Mouse (Mus musculus) small intestine, adult 2 months (tissue): ENCODE results near the gene Lrriq3. TPM values are rescaled to one million over a fixed set of nuclear protein-coding genes. Genes with fewer than 3 reads are reported as not detected.

Experiments used
- H3K27ac ChIP-seq: fragments of 200-500 bp; 2 replicates; pipeline ENCODE4 v1.5.1; 2012; ENCODE audit warnings: low read depth, low read length, control low read depth, inconsistent platforms; ENCODE audit not compliant: insufficient read depth
- H3K27me3 ChIP-seq: fragments of 200-500 bp; 2 replicates; pipeline ENCODE4 v1.6.1; 2012; ENCODE audit warnings: mild to moderate bottlenecking, moderate library complexity, low read length, inconsistent platforms; ENCODE audit not compliant: control insufficient read depth, insufficient read depth
- H3K36me3 ChIP-seq: fragments of 200-500 bp; 2 replicates; pipeline ENCODE4 v1.6.1; 2012; ENCODE audit warnings: mild to moderate bottlenecking, low read length, control low read depth, inconsistent platforms; ENCODE audit not compliant: control insufficient read depth, insufficient read depth
- H3K4me1 ChIP-seq: fragments of 200-500 bp; 2 replicates; pipeline ENCODE4 v1.6.1; 2012; ENCODE audit warnings: low read length, inconsistent platforms, mixed read lengths; ENCODE audit not compliant: control insufficient read depth, insufficient read depth, insufficient read length
- H3K4me3 ChIP-seq: fragments of 200-500 bp; 2 replicates; pipeline ENCODE4 v1.5.1; 2012; ENCODE audit warnings: low read depth, mild to moderate bottlenecking, control low read depth, inconsistent platforms, low read length, moderate library complexity
- CTCF ChIP-seq: fragments of 200-500 bp; IDR thresholded peaks from 2 replicates; pipeline ENCODE4 v1.5.1; 2012; ENCODE audit warnings: low read depth, mild to moderate bottlenecking, control low read depth, inconsistent platforms, low read length, moderate library complexity, mixed read lengths; ENCODE audit not compliant: insufficient replicate concordance, insufficient read length; ENCODE audit errors: extremely low read depth
- POLR2A ChIP-seq: fragments of 200-500 bp; IDR thresholded peaks from 2 replicates; pipeline ENCODE4 v1.6.1; 2012; ENCODE audit warnings: low read depth, mild to moderate bottlenecking, control low read depth, inconsistent platforms, low read length, moderate library complexity
- WGBS: fragments of 180-500 bp; shearing (Covaris S2); methylation state at CpG from one replicate; pipeline ENCODE4 v1.1.7; 2018; 5-methylcytosine and 5-hydroxymethylcytosine counted together
- polyA plus RNA-seq: library from polyadenylated mRNA; depleted of rRNA; stranded (reverse); fragments of >200 nt; gene quantifications from 2 replicates; pipeline ENCODE4 v1.2.3, GENCODE M21; 2012; rRNA removed

Lrriq3 gene
- polyA plus RNA-seq, 1 experiment: not detected

DNA sequence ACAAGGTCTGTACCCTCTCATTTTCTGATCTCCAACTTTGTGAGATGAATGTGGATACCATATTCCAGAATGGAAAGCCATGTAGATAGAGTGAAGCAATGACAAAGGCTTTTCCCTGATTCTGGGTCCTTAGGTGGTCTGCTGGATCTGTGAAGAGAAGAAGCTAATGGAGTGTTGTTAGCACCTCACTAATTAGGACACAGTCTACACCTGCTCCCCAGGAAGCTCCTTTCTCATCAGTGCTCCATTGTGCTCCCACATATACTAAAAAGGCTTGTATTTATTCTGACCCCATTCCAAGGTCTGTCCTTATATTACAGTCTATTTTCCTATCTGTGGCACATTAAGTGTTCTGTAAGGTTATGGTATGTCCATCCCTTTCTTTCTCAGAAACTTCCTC lies 68.6 kb downstream of the Lrriq3 start:
- Histone ChIP-seq H3K27ac (no peak overlapping the region), H3K4me3 (no peak overlapping the region), H3K36me3 (no peaks in the 10 kb centered on the region), H3K4me1 (no peaks in the 10 kb centered on the region), H3K27me3 (no peaks in the 10 kb centered on the region)
- TF ChIP-seq POLR2A: no peak
- TF ChIP-seq CTCF: no peak

- TF ChIP-seq POLR2A: no peak
- TF ChIP-seq CTCF: no peak
- 50% methylated on average over 3 of the region's 3 CpGs for WGBS
- Histone ChIP-seq H3K27me3 (no peaks in the 10 kb centered on the region), H3K4me1 (no peaks in the 10 kb centered on the region), H3K36me3 (no peaks in the 10 kb centered on the region), H3K4me3 (no peak overlapping the region), H3K27ac (no peak overlapping the region)
Observed at GRCm38 (mm10) chr3:155180303-155180902, 87.2 kb downstream of the Lrriq3 start.

- H3K4me3 ChIP-seq: no peak overlapping the region
- H3K36me3 ChIP-seq: no peaks in the 10 kb centered on the region
- H3K4me1 ChIP-seq: no peaks in the 10 kb centered on the region
- H3K27ac ChIP-seq: no peak overlapping the region
- WGBS: 74% methylated on average over 2 of the region's 2 CpGs
- H3K27me3 ChIP-seq: no peaks in the 10 kb centered on the region
- no peak for TF ChIP-seq CTCF
- TF ChIP-seq POLR2A: no peak
Observed at GRCm38 (mm10) chr3:155186456-155186855, 93.2 kb downstream of the Lrriq3 start.

- Histone ChIP-seq H3K36me3 (no peaks in the 10 kb centered on the region), H3K4me1 (no peaks in the 10 kb centered on the region), H3K27me3 (no peaks in the 10 kb centered on the region), H3K4me3 (no peak overlapping the region), H3K27ac (no peak overlapping the region)
- TF ChIP-seq CTCF (no peak), POLR2A (no peak)
- 35% methylated on average over 2 of the region's 2 CpGs for WGBS
Observed at GRCm38 (mm10) chr3:155188857-155189256, 95.6 kb downstream of the Lrriq3 start.

DNA sequence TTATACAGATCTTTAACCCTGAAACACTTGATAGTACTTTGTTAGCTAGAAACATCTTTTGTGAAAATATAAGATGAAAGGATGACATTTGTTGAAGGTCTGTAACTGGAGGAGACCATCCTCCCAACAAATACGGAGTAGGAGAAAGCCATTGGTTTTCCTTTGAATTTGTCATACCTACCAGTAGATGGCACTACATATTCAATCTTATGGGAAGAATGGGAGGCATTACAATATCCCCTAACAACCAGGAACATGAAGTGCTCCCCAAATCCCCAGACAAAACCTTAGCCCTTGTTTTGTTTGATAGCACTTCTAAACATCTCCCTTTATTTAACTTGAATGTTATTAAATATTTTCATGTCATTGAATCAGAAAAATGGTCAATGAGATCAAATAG lies 141.7 kb downstream of the Lrriq3 start:
- H3K27me3 ChIP-seq: no peaks in the 10 kb centered on the region
- no peak overlapping the region for H3K4me3 ChIP-seq
- H3K27ac ChIP-seq: no peak overlapping the region
- no peaks in the 10 kb centered on the region for H3K4me1 ChIP-seq
- TF ChIP-seq CTCF (no peak), POLR2A (no peak)
- 17% methylated on average over 1 of the region's 1 CpGs for WGBS
- H3K36me3 ChIP-seq: no peaks in the 10 kb centered on the region

GRCm38 (mm10) chr3:155235502-155235901 lies 142.3 kb downstream of the Lrriq3 start:
- no peaks in the 10 kb centered on the region for H3K4me1 ChIP-seq
- TF ChIP-seq CTCF (no peak), POLR2A (no peak)
- H3K27ac ChIP-seq: no peak overlapping the region
- no peaks in the 10 kb centered on the region for H3K27me3 ChIP-seq
- no peaks in the 10 kb centered on the region for H3K36me3 ChIP-seq
- no peak overlapping the region for H3K4me3 ChIP-seq

Other genes with a start within 250 kb of the Lrriq3 start
- gene Tnni3k, start 38.0 kb upstream of the Lrriq3 start, polyA plus RNA-seq: 0.05 and 0.06 TPM in 2 replicates
- gene Fpgt, start within 50 bp of the Lrriq3 start, polyA plus RNA-seq: 1.8 and 2.6 TPM in 2 replicates